Mouse (Mus musculus): ENCODE data around the gene Hc.

GRCm38 (mm10) chr2:35021806-35022205, 39.4 kb downstream of the Hc start:
- TF ChIP-seq CTCF (IDR thresholded peaks at IDR 0.05; ENCODE audit: borderline replicate concordance, insufficient read depth, low read length) (no peak), POLR2A (IDR thresholded peaks at IDR 0.05; ENCODE audit: low read depth, low read length) (no peak)

Data from embryonic fibroblast, embryonic 13.5 days (primary cell).